Comparison of ENCODE assay signal across 8 mouse cellular contexts in the genomic region with DNA sequence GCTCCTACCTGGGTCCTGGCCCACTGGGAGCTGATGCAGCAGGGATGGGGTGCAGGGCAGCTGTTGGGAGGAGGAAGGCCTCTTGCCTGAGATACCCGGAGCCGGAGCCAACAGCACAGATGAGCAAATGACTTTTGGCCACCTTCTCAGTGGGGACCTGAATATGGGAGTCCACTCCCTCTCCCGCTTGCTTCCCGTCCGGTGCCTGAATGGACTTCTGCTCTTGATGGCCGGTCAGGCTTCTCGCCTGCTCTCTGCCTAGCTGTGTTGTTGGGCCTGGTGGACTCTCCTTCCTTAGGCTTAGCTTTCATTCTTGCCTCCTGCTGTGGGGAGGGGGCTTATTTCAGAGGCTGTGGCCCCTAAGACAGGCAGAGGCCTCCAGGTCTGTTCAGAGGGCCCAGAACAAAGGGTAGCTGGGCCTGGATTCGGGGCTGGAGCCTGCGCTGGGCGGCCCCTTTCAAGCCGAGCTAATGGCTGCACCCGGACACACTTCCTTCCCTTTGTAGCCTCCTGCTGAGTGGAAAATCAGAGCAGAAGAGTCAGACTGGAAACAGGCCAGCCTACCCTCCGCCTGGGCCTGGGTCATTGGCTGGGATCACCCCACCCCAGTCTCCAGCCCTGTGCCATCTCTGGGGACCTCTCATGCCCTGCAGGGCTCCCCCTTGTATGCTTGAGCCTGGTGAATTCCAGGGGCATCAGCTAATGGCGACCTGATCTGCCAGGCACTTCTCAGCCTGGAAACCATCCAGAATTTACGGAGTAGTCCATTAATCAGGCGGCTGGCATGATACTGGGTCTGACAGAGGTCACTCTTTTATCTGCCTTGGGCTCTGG. TPM values are rescaled to one million over a fixed set of nuclear protein-coding genes. Genes with fewer than 3 reads are reported as not detected.
DNase-seq lines count a peak whose midpoint lies in the region; ATAC-seq lines count a peak whose summit lies in the region.

No protein-coding gene starts in this region.

- 0 out of 2 replicates have a peak overlapping the region, but pooled peaks have one; percentile 6 for H3K27ac ChIP-seq in liver, embryonic 12.5 days
- H3K27ac ChIP-seq in heart, embryonic 13.5 days (replicated peaks) = peak overlapping the region; percentile 82
- H3K27ac ChIP-seq in kidney, embryonic 15.5 days = peak overlapping the region; percentile 80
- peak overlapping the region; percentile 12; the same call in 1 of the 2 replicates for H3K27ac ChIP-seq in midbrain, embryonic 11.5 days (ENCODE audit: low read depth, low read length)

- H3K4me2 ChIP-seq in liver, embryonic 12.5 days = no peak overlapping the region
- H3K4me2 ChIP-seq in heart, embryonic 13.5 days = peak overlapping the region; percentile 2; the same call in 1 of the 2 replicates
- 0 out of 2 replicates have a peak overlapping the region, but pooled peaks have one; percentile 0 for H3K4me2 ChIP-seq in kidney, embryonic 15.5 days
- H3K4me2 ChIP-seq in midbrain, embryonic 11.5 days = no peak overlapping the region

- H3K27me3 ChIP-seq in liver, embryonic 12.5 days (replicated peaks) = no peaks in the 10 kb centered on the region
- H3K27me3 ChIP-seq in heart, embryonic 13.5 days (replicated peaks) = no peaks in the 10 kb centered on the region
- no peaks in the 10 kb centered on the region for H3K27me3 ChIP-seq in kidney, embryonic 15.5 days
- peaks cover 7% of the 10 kb centered on the region for H3K27me3 ChIP-seq in midbrain, embryonic 11.5 days (ENCODE audit: control insufficient read depth, insufficient read depth, low read length)

- no peak for ATAC-seq in liver, embryonic 12.5 days
- ATAC-seq in heart, embryonic 13.5 days (ENCODE audit: extremely low read depth, insufficient number of reproducible peaks, low FRiP score, low TSS enrichment) = no peak
- no peak for ATAC-seq in kidney, embryonic 15.5 days (replicated peaks; ENCODE audit: low FRiP score)
- peak; percentile 34; the same call in 1 of the 2 replicates for ATAC-seq in midbrain, embryonic 11.5 days (ENCODE audit: low FRiP score)
- no peak for ATAC-seq in monocyte, adult 5-6 weeks (replicated peaks; ENCODE audit: insufficient number of reproducible peaks, low FRiP score, low TSS enrichment, poor library complexity, severe bottlenecking)
- ATAC-seq in activated CD4-positive, CD25-positive, alpha-beta regulatory T cell, adult 4 months = no peak

- H3K9ac ChIP-seq in liver, embryonic 12.5 days = no peak overlapping the region
- H3K9ac ChIP-seq in heart, embryonic 13.5 days = peak overlapping the region; percentile 65
- no peak overlapping the region for H3K9ac ChIP-seq in kidney, embryonic 15.5 days
- no peak overlapping the region; the same call in 1 of the 2 replicates for H3K9ac ChIP-seq in midbrain, embryonic 11.5 days (ENCODE audit: low read length)

- 62% methylated on average over 16 of the region's 16 CpGs for WGBS in liver, embryonic 12.5 days (ENCODE audit: insufficient replicate concordance)
- 57% methylated on average over 16 of the region's 16 CpGs for WGBS in heart, embryonic 13.5 days
- 64% methylated on average over 16 of the region's 16 CpGs for WGBS in kidney, embryonic 15.5 days
- 26% methylated on average over 16 of the region's 16 CpGs for WGBS in midbrain, embryonic 11.5 days

- H3K9me3 ChIP-seq in liver, embryonic 12.5 days (replicated peaks) = no peaks in the 10 kb centered on the region
- H3K9me3 ChIP-seq in heart, embryonic 13.5 days = no peaks in the 10 kb centered on the region
- H3K9me3 ChIP-seq in kidney, embryonic 15.5 days (replicated peaks) = no peaks in the 10 kb centered on the region
- no peaks in the 10 kb centered on the region for H3K9me3 ChIP-seq in midbrain, embryonic 11.5 days (ENCODE audit: control insufficient read depth, low read length)

- H3K4me1 ChIP-seq in liver, embryonic 12.5 days = peaks cover 20% of the 10 kb centered on the region
- H3K4me1 ChIP-seq in heart, embryonic 13.5 days = peaks cover 55% of the 10 kb centered on the region
- H3K4me1 ChIP-seq in kidney, embryonic 15.5 days = peaks cover 37% of the 10 kb centered on the region
- H3K4me1 ChIP-seq in midbrain, embryonic 11.5 days (ENCODE audit: control insufficient read depth, insufficient read depth, low read length) = peaks cover 25% of the 10 kb centered on the region

- no peak overlapping the region for H3K4me3 ChIP-seq in liver, embryonic 12.5 days
- H3K4me3 ChIP-seq in heart, embryonic 13.5 days = no peak overlapping the region
- H3K4me3 ChIP-seq in kidney, embryonic 15.5 days (replicated peaks) = no peak overlapping the region
- no peak overlapping the region for H3K4me3 ChIP-seq in midbrain, embryonic 11.5 days (ENCODE audit: low read depth, low read length)

- DNase-seq in liver = no peak
- peak; percentile 88 for DNase-seq in midbrain, embryonic 11.5 days (ENCODE audit: low spot score, missing footprints)
- no peak for DNase-seq in layer of hippocampus, adult 11-12 months (ENCODE audit: low spot score)

- no peaks in the 10 kb centered on the region for H3K36me3 ChIP-seq in liver, embryonic 12.5 days
- peaks cover 8% of the 10 kb centered on the region; the same call in 1 of the 2 replicates for H3K36me3 ChIP-seq in heart, embryonic 13.5 days
- H3K36me3 ChIP-seq in kidney, embryonic 15.5 days = peaks cover 6% of the 10 kb centered on the region; the same call in 1 of the 2 replicates
- H3K36me3 ChIP-seq in midbrain, embryonic 11.5 days (ENCODE audit: control insufficient read depth, insufficient read depth, low read length) = peaks cover 4% of the 10 kb centered on the region; the same call in 1 of the 2 replicates

RNA-seq across cellular contexts. Expression of a gene that starts 9.4 kb away (rescaled TPM):
- polyA plus RNA-seq in liver, embryonic 12.5 days (2016; fragmentation: Nextera tagmentation; extraction: Ambion mirVana) = 0.44 and 0.51 TPM in 2 replicates
- polyA plus RNA-seq in heart, embryonic 13.5 days (2015; fragmentation: Nextera tagmentation; extraction: Ambion mirVana) = 1.6 TPM in 2 replicates
- polyA plus RNA-seq in kidney, embryonic 15.5 days (2015; fragmentation: Nextera tagmentation; extraction: Ambion mirVana) = 3.6 and 4.5 TPM in 2 replicates
- polyA plus RNA-seq in midbrain, embryonic 11.5 days (2014; fragmentation: Nextera tagmentation; extraction: Ambion mirVana) = 2.6 and 3.5 TPM in 2 replicates
- not detected in 3 replicates for total RNA-seq in monocyte, adult 5-6 weeks (2017)
- polyA plus RNA-seq in activated CD4-positive, CD25-positive, alpha-beta regulatory T cell, adult 4 months (2017; shearing (Covaris generic)) = not detected

RNA-seq across cellular contexts. Expression of a gene that starts 49.0 kb away (rescaled TPM):
- 0.46 and 0.50 TPM in 2 replicates for polyA plus RNA-seq in liver, embryonic 12.5 days (2016; fragmentation: Nextera tagmentation; extraction: Ambion mirVana)
- 0.38 and 1.1 TPM in 2 replicates for polyA plus RNA-seq in heart, embryonic 13.5 days (2015; fragmentation: Nextera tagmentation; extraction: Ambion mirVana)
- 1.9 and 3.1 TPM in 2 replicates for polyA plus RNA-seq in kidney, embryonic 15.5 days (2015; fragmentation: Nextera tagmentation; extraction: Ambion mirVana)
- polyA plus RNA-seq in midbrain, embryonic 11.5 days (2014; fragmentation: Nextera tagmentation; extraction: Ambion mirVana) = 0.25 TPM in 1 of 2 replicates, not detected in the other
- not detected in 3 replicates for total RNA-seq in monocyte, adult 5-6 weeks (2017)
- polyA plus RNA-seq in activated CD4-positive, CD25-positive, alpha-beta regulatory T cell, adult 4 months (2017; shearing (Covaris generic)) = not detected

Comparison
In these comparisons a context has a peak if more than half of its experiments do, and no peak if none do; other contexts are left out.
1. H3K27ac ChIP-seq: peak in every context shown above with its lines; median percentile 82 in heart, embryonic 13.5 days; 80 in kidney, embryonic 15.5 days; 12 in midbrain, embryonic 11.5 days; 6 in liver, embryonic 12.5 days.
2. H3K4me2 ChIP-seq: peak in heart, embryonic 13.5 days (single experiment) and kidney, embryonic 15.5 days (single experiment); none in liver, embryonic 12.5 days (single experiment) and midbrain, embryonic 11.5 days (single experiment).